Mouse (Mus musculus) limb, embryonic 12.5 days (tissue): ENCODE data around the gene Akr1c14. TPM values are rescaled to one million over a fixed set of nuclear protein-coding genes. Genes with fewer than 3 reads are reported as not detected.

Experiments used
- ATAC-seq: fragments of 200-750 bp; cut with Nextera tagmentation; 2 replicates; pipeline ENCODE4 v1.8.0; 2017; ENCODE audit warnings: low read depth, moderate TSS enrichment; ENCODE audit not compliant: insufficient number of reproducible peaks, insufficient read depth, low FRiP score, low TSS enrichment
- H3K27ac ChIP-seq: fragments of 300-500 bp; sonication (generic); 2 replicates; pipeline ENCODE4 v1.5.1; 2016; ENCODE audit warnings: mild to moderate bottlenecking, moderate library complexity
- H3K27me3 ChIP-seq: fragments of 300-500 bp; sonication (generic); 2 replicates; pipeline ENCODE4 v1.6.1; 2016; ENCODE audit warnings: mild to moderate bottlenecking, moderate library complexity
- H3K36me3 ChIP-seq: fragments of 300-500 bp; sonication (generic); 2 replicates; pipeline ENCODE4 v1.6.1; 2016; ENCODE audit warnings: mild to moderate bottlenecking, moderate library complexity
- H3K4me1 ChIP-seq: fragments of 300-500 bp; sonication (generic); replicated peaks from 2 replicates; pipeline ENCODE4 v1.6.1; 2016
- H3K4me2 ChIP-seq: fragments of 300-500 bp; sonication (generic); 2 replicates; pipeline ENCODE4 v1.6.1; 2016; ENCODE audit warnings: mild to moderate bottlenecking, moderate library complexity
- H3K4me3 ChIP-seq: fragments of 300-500 bp; sonication (generic); replicated peaks from 2 replicates; pipeline ENCODE4 v1.5.1; 2016; ENCODE audit warnings: mild to moderate bottlenecking
- H3K9ac ChIP-seq: fragments of 300-500 bp; sonication (generic); replicated peaks from 2 replicates; pipeline ENCODE4 v1.6.1; 2016; ENCODE audit warnings: mild to moderate bottlenecking, moderate library complexity
- H3K9me3 ChIP-seq: fragments of 300-500 bp; sonication (generic); 2 replicates; pipeline ENCODE4 v1.6.1; 2016; ENCODE audit warnings: mild to moderate bottlenecking, moderate library complexity
- WGBS: fragments of 180-500 bp; shearing (Covaris S2); methylation state at CpG from one replicate; pipeline ENCODE4 v1.1.7; 2016; 5-methylcytosine and 5-hydroxymethylcytosine counted together
- polyA plus RNA-seq: library from polyadenylated mRNA; unstranded; fragments of >200 nt; fragmentation: Nextera tagmentation; extraction: Ambion mirVana; gene quantifications from 2 replicates; pipeline ENCODE4 v1.2.1, GENCODE M21; 2016

Gene Akr1c14
- 0.24 and 0.59 TPM in 2 replicates for polyA plus RNA-seq

DNA sequence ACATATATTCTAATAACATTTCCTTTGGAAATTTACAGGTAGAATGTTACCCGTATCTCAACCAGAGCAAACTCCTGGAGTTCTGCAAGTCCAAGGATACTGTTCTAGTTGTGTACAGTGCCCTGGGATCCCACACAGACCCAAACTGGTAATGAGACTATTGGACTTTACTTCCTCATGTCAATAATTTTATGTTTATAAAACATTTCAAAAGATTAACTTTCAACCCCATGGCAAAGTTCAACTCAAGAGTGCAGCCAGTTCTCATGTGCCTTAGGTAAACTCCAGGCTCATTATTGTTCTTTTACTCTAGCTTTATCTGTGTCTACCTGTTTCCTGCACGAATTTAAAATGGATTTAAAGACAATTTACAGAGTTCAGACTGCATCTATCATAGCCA, at the start of gene Akr1c14:
TSS of gene Akr1c14 (plus strand) at position 293 of the 400 bp plus-strand sequence.
- no peak for ATAC-seq

DNA sequence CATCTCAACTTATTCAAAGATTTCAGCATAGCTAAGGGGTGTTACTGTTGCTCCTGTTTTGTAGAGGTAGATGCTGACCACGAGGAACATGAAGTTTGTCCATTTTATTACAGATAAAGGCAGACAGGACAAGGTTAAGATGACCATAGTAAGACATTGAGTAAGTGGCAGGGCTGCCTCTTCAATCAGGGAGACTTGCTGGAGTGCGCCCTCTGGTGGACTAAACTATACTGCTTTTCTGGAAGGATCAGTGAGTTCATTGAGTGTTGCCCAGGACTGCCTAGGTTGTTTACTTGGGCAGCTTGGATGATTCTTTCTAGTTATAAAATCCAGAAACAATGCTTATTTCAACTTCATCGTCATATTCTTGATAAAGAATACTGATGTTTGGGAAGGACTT, 47.1 kb upstream of the Akr1c14 start:
- ATAC-seq, result no peak
- WGBS, result 9% methylated on average over 3 of the region's 3 CpGs
- H3K4me2 ChIP-seq, result no peak overlapping the region
- no peak overlapping the region for H3K9ac ChIP-seq
- no peaks in the 10 kb centered on the region for H3K4me1 ChIP-seq
- no peak overlapping the region for H3K27ac ChIP-seq
- no peaks in the 10 kb centered on the region for H3K36me3 ChIP-seq
- H3K9me3 ChIP-seq, result no peaks in the 10 kb centered on the region
- no peaks in the 10 kb centered on the region for H3K27me3 ChIP-seq
- no peak overlapping the region for H3K4me3 ChIP-seq

More for the DNA sequence above, at the start of gene Akr1c14:
- Histone ChIP-seq H3K4me2 (no peak within 1 kb of the TSS), H3K9me3 (no peaks in the 10 kb centered on the region), H3K4me3 (no peak within 1 kb of the TSS), H3K27ac (no peak within 1 kb of the TSS), H3K36me3 (no peaks in the 10 kb centered on the region), H3K9ac (no peak within 1 kb of the TSS), H3K27me3 (no peaks in the 10 kb centered on the region), H3K4me1 (no peaks in the 10 kb centered on the region)
- 69% methylated on average over 2 of the region's 2 CpGs for WGBS

DNA sequence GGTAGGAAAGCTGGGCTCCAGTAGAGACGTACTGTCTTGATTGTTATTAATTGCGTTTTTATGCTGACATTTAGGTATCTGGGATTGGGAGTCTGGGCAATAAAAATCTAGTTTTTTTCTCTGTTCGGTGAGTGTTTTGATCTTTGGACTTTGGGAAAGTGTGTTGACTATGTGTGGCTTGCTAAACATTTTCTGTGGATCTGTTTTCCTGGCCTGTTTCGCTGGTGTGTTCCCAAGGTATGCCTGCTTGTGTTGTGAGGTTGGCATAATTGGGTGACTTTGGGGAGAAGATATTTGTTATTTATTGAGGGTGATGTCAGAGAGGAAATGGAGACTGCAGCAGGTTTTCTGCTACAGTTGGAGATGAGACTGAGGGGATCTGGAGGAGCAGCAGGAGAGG, 38.0 kb upstream of the Akr1c14 start:
- no peak for ATAC-seq
- Histone ChIP-seq H3K4me1 (no peaks in the 10 kb centered on the region), H3K4me3 (no peak overlapping the region), H3K36me3 (no peaks in the 10 kb centered on the region), H3K9ac (no peak overlapping the region), H3K27ac (no peak overlapping the region), H3K9me3 (no peaks in the 10 kb centered on the region), H3K4me2 (no peak overlapping the region), H3K27me3 (no peaks in the 10 kb centered on the region)
- 77% methylated on average over 4 of the region's 4 CpGs for WGBS

DNA sequence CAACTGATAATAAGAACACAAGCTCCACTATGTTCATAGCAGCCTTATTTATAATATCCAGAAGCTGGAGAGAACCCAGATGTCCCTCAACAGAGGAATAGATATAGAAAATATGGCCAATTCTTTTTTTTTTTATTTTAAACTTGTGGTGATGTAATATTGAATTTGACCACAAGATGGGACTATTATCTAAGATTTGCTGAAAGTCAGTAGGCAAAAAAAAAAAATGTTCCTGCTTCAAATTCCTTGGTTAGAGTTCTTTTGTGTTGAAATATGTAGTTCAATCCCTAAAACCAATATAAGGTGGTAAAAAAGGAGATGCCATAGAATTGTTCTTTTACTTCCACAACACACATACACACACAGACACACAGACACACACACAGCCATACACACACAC, 35.0 kb upstream of the Akr1c14 start:
- Histone ChIP-seq H3K36me3 (no peaks in the 10 kb centered on the region), H3K27me3 (no peaks in the 10 kb centered on the region), H3K4me2 (no peak overlapping the region), H3K4me3 (no peak overlapping the region), H3K9ac (no peak overlapping the region), H3K4me1 (no peaks in the 10 kb centered on the region), H3K9me3 (no peaks in the 10 kb centered on the region), H3K27ac (no peak overlapping the region)
- ATAC-seq, result no peak

DNA sequence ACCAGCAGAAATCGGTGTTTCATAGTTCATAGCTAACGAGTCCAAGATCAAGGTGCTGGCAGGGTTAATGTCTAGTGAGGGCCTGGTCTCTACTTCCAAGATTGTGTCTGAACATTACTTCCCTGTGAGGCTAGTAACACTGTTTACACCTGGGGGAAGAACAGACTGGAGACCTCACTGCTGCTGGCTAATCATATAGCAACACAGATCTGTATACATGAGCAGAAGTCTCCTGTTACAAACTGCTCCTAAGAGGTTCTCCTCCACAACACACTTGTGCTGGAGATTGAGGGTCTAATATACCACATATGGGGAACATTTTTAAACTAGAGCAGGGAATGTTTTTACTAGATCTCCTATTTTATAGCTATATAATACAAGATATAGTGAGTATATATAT, 18.9 kb upstream of the Akr1c14 start:
- 47% methylated on average over 2 of the region's 2 CpGs for WGBS
- Histone ChIP-seq H3K27me3 (no peaks in the 10 kb centered on the region), H3K4me1 (no peaks in the 10 kb centered on the region), H3K9me3 (no peaks in the 10 kb centered on the region), H3K36me3 (no peaks in the 10 kb centered on the region), H3K4me2 (no peak overlapping the region), H3K4me3 (no peak overlapping the region), H3K9ac (no peak overlapping the region), H3K27ac (no peak overlapping the region)
- no peak for ATAC-seq

DNA sequence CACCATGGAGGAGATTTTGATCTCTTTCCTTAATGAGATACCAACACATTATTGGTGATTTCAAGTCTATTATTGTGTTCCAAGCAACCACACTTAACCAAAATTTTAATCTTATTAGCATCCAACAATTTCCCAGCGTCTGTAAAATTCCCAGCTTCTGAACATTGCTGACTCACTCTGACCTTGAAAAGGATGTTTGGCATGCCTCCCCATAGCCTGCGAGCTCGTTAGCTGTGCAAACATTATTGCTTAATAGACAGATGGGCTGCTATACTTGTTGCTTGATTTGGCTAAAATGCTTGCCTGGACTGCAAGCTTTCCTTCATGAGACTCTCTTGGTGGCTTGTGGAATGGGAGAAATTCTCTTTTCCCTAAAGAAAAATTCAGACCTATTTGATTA, 16.3 kb upstream of the Akr1c14 start:
- no peaks in the 10 kb centered on the region for H3K9me3 ChIP-seq
- H3K4me3 ChIP-seq, result no peak overlapping the region
- no peak for ATAC-seq
- H3K27me3 ChIP-seq, result no peaks in the 10 kb centered on the region
- H3K9ac ChIP-seq, result no peak overlapping the region
- no peak overlapping the region for H3K4me2 ChIP-seq
- no peaks in the 10 kb centered on the region for H3K36me3 ChIP-seq
- H3K27ac ChIP-seq, result no peak overlapping the region
- 59% methylated on average over 3 of the region's 3 CpGs for WGBS
- H3K4me1 ChIP-seq, result no peaks in the 10 kb centered on the region

DNA sequence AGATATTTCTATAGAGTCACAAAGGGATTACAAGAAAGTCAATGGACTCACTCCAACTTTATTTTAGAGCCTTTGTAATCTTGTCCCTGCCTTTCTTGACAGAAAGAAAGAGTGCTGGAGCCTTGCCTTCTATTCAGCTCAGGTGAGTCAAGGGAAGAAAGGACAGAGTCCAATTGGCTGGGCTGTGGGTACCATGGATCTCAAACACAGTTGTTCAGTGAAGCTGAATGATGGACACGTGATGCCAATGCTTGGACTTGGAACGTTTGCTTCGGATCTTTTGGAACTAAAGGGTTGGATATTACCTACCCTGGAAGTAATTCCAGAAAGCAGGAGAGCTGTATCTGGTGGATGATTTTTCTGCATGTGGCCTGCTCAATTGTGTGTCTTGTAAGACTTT, 13.8 kb upstream of the Akr1c14 start:
- no peak for ATAC-seq
- H3K36me3 ChIP-seq, result no peaks in the 10 kb centered on the region
- no peak overlapping the region for H3K4me3 ChIP-seq
- WGBS, result 79% methylated on average over 3 of the region's 3 CpGs
- H3K9me3 ChIP-seq, result no peaks in the 10 kb centered on the region
- H3K9ac ChIP-seq, result no peak overlapping the region
- H3K4me2 ChIP-seq, result no peak overlapping the region
- H3K4me1 ChIP-seq, result no peaks in the 10 kb centered on the region
- H3K27me3 ChIP-seq, result no peaks in the 10 kb centered on the region
- H3K27ac ChIP-seq, result no peak overlapping the region

DNA sequence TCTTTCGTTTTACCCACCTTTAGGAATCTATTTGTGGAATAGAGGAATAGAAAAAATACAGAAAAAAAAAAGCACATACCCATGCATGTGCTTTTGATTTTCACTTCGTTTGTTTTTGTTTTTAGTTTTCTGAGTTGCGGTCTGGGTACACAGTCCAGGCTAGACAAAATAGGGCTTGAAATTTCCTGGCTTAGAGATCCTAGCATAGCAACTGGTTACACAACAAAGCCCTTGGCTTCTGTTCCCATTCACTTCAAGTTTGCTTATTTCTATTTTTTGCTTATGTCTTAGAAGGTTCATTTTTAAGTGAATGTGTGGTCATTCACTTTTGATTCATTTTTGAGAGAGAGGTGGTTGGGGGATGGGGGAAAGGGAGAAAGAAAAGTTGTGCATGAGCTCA, 2.7 kb upstream of the Akr1c14 start:
- Histone ChIP-seq H3K27me3 (no peaks in the 10 kb centered on the region), H3K4me1 (no peaks in the 10 kb centered on the region), H3K36me3 (no peaks in the 10 kb centered on the region), H3K4me2 (no peak overlapping the region), H3K4me3 (no peak overlapping the region), H3K9ac (no peak overlapping the region), H3K27ac (no peak overlapping the region), H3K9me3 (no peaks in the 10 kb centered on the region)
- ATAC-seq, result no peak
- 76% methylated on average over 3 of the region's 3 CpGs for WGBS

DNA sequence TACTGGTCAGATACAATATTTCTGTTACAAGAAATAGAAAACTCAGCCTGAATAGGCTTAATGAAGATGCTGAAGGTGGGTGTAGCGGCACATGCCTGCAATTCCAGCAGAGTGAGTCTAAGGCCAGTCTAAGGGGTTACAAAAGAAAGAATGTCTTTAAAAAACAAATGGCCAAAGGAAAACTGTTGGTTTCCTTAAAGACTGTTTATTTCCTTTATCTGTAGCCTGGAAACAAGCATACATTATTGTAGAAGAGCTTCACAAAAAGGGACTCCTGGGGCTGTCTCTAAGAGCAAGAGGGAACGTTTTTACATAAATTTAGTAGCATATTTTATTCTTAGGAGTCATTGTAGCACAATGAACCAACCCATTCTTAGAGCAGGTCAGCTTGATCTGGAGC, 2.0 kb upstream of the Akr1c14 start:
- H3K4me1 ChIP-seq, result no peaks in the 10 kb centered on the region
- no peaks in the 10 kb centered on the region for H3K27me3 ChIP-seq
- no peak overlapping the region for H3K4me2 ChIP-seq
- no peak overlapping the region for H3K27ac ChIP-seq
- no peaks in the 10 kb centered on the region for H3K36me3 ChIP-seq
- no peaks in the 10 kb centered on the region for H3K9me3 ChIP-seq
- WGBS, result 60% methylated on average over 2 of the region's 2 CpGs
- no peak overlapping the region for H3K4me3 ChIP-seq
- ATAC-seq, result no peak
- no peak overlapping the region for H3K9ac ChIP-seq

DNA sequence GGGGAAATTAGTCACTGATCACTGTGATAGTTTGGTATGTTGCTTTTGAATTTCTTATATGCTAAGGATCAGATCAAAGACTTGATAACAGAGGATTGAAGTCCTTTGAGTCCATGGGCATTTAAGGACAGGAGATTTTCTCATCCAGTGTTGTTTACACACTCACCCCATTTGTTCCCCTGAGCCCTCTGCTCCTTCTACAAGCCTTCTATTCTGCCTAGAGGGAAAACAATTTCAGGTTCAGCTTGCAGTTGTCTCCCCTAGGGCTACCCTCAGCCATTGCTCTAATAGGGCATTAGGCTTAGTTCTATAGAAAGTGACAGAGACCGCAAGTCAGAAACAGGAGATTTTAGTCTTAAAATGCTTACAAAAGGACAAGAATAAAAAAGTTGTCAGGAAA, 585 bp upstream of the Akr1c14 start:
- Histone ChIP-seq H3K4me1 (no peaks in the 10 kb centered on the region), H3K4me2 (no peak overlapping the region), H3K4me3 (no peak overlapping the region), H3K27ac (no peak overlapping the region), H3K9me3 (no peaks in the 10 kb centered on the region), H3K36me3 (no peaks in the 10 kb centered on the region), H3K9ac (no peak overlapping the region), H3K27me3 (no peaks in the 10 kb centered on the region)
- ATAC-seq, result no peak
- WGBS, result 100% methylated on average over 1 of the region's 1 CpGs

DNA sequence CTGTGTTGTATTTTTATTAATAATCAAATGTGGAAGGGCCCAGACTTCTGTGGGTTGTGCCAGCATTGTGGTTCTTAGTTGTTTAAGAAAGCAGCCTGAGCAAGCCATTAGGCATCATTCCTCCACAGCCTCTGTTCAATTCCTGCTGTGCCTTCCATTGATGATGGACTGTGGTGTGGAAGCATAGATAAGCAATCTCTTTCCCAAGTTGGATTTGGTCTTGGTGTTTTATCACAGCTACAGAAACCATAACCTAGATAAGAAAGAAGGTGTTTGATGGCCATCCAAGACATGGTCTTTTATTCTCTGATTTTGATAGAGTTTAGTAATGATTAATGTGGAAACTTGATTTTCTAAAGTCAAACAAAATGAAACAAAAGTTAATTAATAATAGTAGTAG, 844 bp downstream of the Akr1c14 start:
- Histone ChIP-seq H3K27ac (no peak overlapping the region), H3K4me1 (no peaks in the 10 kb centered on the region), H3K36me3 (no peaks in the 10 kb centered on the region), H3K4me3 (no peak overlapping the region), H3K4me2 (no peak overlapping the region), H3K9me3 (no peaks in the 10 kb centered on the region), H3K27me3 (no peaks in the 10 kb centered on the region), H3K9ac (no peak overlapping the region)
- no peak for ATAC-seq

DNA sequence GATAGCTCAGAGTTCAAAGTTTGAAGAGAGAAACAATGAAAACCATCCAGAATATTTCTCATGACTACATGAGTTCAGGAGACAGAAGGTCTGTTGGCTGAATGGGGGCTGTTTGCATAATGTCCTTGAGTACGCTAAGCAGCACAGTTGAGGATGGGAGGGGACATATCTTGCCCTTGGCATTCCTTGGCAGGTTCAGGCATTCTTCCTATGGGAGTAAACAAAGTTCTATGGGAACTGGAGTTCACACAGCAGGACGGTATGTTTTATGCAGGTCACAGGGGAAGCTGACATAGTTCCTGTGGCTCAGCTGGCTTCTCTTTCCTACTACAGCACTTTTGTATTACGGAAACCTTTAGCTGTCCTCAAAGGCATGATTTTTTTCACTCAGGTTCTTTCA, 6.6 kb downstream of the Akr1c14 start:
- Histone ChIP-seq H3K4me2 (no peak overlapping the region), H3K9me3 (no peaks in the 10 kb centered on the region), H3K4me3 (no peak overlapping the region), H3K27me3 (no peaks in the 10 kb centered on the region), H3K4me1 (no peaks in the 10 kb centered on the region), H3K9ac (no peak overlapping the region), H3K36me3 (no peaks in the 10 kb centered on the region), H3K27ac (no peak overlapping the region)
- 78% methylated on average over 3 of the region's 3 CpGs for WGBS
- no peak for ATAC-seq
